Mouse (Mus musculus) embryonic facial prominence, embryonic 13.5 days (tissue): ENCODE data around the gene Gm44502. TPM values are rescaled to one million over a fixed set of nuclear protein-coding genes. Genes with fewer than 3 reads are reported as not detected.

Experiments
- ATAC-seq: fragments of 200-750 bp; cut with Nextera tagmentation; 2 replicates; pipeline ENCODE4 v1.8.0; 2017; ENCODE audit warnings: low read depth; ENCODE audit not compliant: insufficient number of reproducible peaks, insufficient read depth, low FRiP score, low TSS enrichment
- H3K27ac ChIP-seq: fragments of 300-500 bp; sonication (generic); 2 replicates; pipeline ENCODE4 v1.5.1; 2015; ENCODE audit warnings: moderate library complexity, mild to moderate bottlenecking, inconsistent platforms
- H3K27me3 ChIP-seq: fragments of 300-500 bp; sonication (generic); 2 replicates; pipeline ENCODE4 v1.6.1; 2015; ENCODE audit warnings: mild to moderate bottlenecking, inconsistent platforms
- H3K36me3 ChIP-seq: fragments of 300-500 bp; sonication (generic); 2 replicates; pipeline ENCODE4 v1.6.1; 2015; ENCODE audit warnings: mild to moderate bottlenecking, inconsistent platforms
- H3K4me1 ChIP-seq: fragments of 300-500 bp; sonication (generic); 2 replicates; pipeline ENCODE4 v1.6.1; 2015; ENCODE audit warnings: inconsistent platforms
- H3K4me2 ChIP-seq: fragments of 300-500 bp; sonication (generic); 2 replicates; pipeline ENCODE4 v1.6.1; 2015; ENCODE audit warnings: moderate library complexity, mild to moderate bottlenecking, inconsistent platforms
- H3K4me3 ChIP-seq: fragments of 300-500 bp; sonication (generic); 2 replicates; pipeline ENCODE4 v1.5.1; 2015; ENCODE audit warnings: mild to moderate bottlenecking, inconsistent platforms
- H3K9ac ChIP-seq: fragments of 300-500 bp; sonication (generic); 2 replicates; pipeline ENCODE4 v1.6.1; 2015; ENCODE audit warnings: mild to moderate bottlenecking, inconsistent platforms
- H3K9me3 ChIP-seq: fragments of 300-500 bp; sonication (generic); 2 replicates; pipeline ENCODE4 v1.6.1; 2016; ENCODE audit warnings: inconsistent platforms
- WGBS: fragments of 180-500 bp; shearing (Covaris S2); methylation state at CpG from one replicate; pipeline ENCODE4 v1.1.7; 2015; ENCODE audit warnings: mixed read lengths; 5-methylcytosine and 5-hydroxymethylcytosine counted together
- polyA plus RNA-seq: library from polyadenylated mRNA; unstranded; fragments of >200 nt; fragmentation: Nextera tagmentation; extraction: Ambion mirVana; gene quantifications from 2 replicates; pipeline ENCODE4 v1.2.1, GENCODE M21; 2015

Gene Gm44502
- polyA plus RNA-seq: not detected in 2 replicates

- Histone ChIP-seq H3K9ac (peak within 1 kb of the TSS; percentile 81), H3K4me3 (peak within 1 kb of the TSS; percentile 81), H3K36me3 (peaks cover 26% of the 10 kb centered on the region), H3K4me2 (peak within 1 kb of the TSS; percentile 73), H3K4me1 (peaks cover 16% of the 10 kb centered on the region), H3K9me3 (no peaks in the 10 kb centered on the region), H3K27ac (peak within 1 kb of the TSS; percentile 98), H3K27me3 (no peaks in the 10 kb centered on the region)
- ATAC-seq: peak; percentile 89
- under 1% methylated on average over 70 of the region's 70 CpGs for WGBS
Measured at GRCm38 (mm10) chr15:89429352-89430221, at the start of gene Gm44502, which contains the start of the genes C730034F03Rik and Chkb. Gene Gm44502, minus strand, starts transcription at chr15:89429696. Gene C730034F03Rik, plus strand, starts transcription at chr15:89429589. Gene Chkb, minus strand, starts transcription at chr15:89429908.

GRCm38 (mm10) chr15:89478622-89479021 is 49.1 kb upstream of the Gm44502 start:
- no peak for ATAC-seq
- no peaks in the 10 kb centered on the region; the same call in 1 of the 2 replicates for H3K27me3 ChIP-seq
- H3K9ac ChIP-seq: no peak overlapping the region
- H3K36me3 ChIP-seq: no peaks in the 10 kb centered on the region
- WGBS: 87% methylated on average over 3 of the region's 3 CpGs
- H3K4me1 ChIP-seq: peaks cover 11% of the 10 kb centered on the region
- no peak overlapping the region for H3K4me3 ChIP-seq
- no peak overlapping the region for H3K27ac ChIP-seq
- H3K4me2 ChIP-seq: no peak overlapping the region
- no peaks in the 10 kb centered on the region for H3K9me3 ChIP-seq

GRCm38 (mm10) chr15:89477806-89478205 is 48.3 kb upstream of the Gm44502 start:
- H3K4me2 ChIP-seq: no peak overlapping the region
- no peak overlapping the region for H3K9ac ChIP-seq
- no peaks in the 10 kb centered on the region for H3K36me3 ChIP-seq
- no peaks in the 10 kb centered on the region; the same call in 1 of the 2 replicates for H3K27me3 ChIP-seq
- no peak overlapping the region for H3K4me3 ChIP-seq
- peaks cover 11% of the 10 kb centered on the region for H3K4me1 ChIP-seq
- no peaks in the 10 kb centered on the region for H3K9me3 ChIP-seq
- H3K27ac ChIP-seq: no peak overlapping the region
- ATAC-seq: no peak
- 40% methylated on average over 8 of the region's 8 CpGs for WGBS

- peak within 1 kb of the TSS; percentile 80 for H3K27ac ChIP-seq
- peaks cover 11% of the 10 kb centered on the region for H3K4me1 ChIP-seq
- H3K9me3 ChIP-seq: no peaks in the 10 kb centered on the region
- peak within 1 kb of the TSS; percentile 82 for H3K4me2 ChIP-seq
- ATAC-seq: no peak
- 26% methylated on average over 9 of the region's 9 CpGs for WGBS
- H3K27me3 ChIP-seq: no peaks in the 10 kb centered on the region; the same call in 1 of the 2 replicates
- peak within 1 kb of the TSS; percentile 65 for H3K4me3 ChIP-seq
- peak within 1 kb of the TSS; percentile 78 for H3K9ac ChIP-seq
- H3K36me3 ChIP-seq: no peaks in the 10 kb centered on the region
Measured at GRCm38 (mm10) chr15:89477091-89477491, 47.6 kb upstream of the Gm44502 start, which contains the start of gene Arsa. Gene Arsa, minus strand, starts transcription at chr15:89477425.

DNA sequence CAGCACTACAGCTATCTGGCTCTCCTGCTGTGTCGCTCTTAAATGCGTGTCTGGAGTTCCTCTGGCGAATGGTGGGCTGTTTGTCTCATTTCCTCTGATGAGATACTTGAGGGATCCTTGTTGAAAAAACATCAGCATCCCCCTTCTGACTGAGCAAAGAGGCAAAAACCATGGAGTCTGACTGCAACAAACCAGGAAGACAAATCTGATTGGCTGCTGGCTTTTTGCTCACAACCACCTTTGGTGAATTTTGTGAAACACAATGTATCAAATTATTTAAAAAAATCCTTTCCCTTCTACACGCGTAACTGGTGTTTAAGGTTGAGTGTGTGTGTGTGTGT is 46.9 kb upstream of the Gm44502 start:
- no peak for ATAC-seq

GRCm38 (mm10) chr15:89475611-89476474 is 46.3 kb upstream of the Gm44502 start:
- Histone ChIP-seq H3K36me3 (no peaks in the 10 kb centered on the region), H3K9me3 (no peaks in the 10 kb centered on the region), H3K27ac (peak overlapping the region; percentile 80), H3K9ac (peak overlapping the region; percentile 78), H3K4me3 (peak overlapping the region; percentile 65), H3K4me1 (peaks cover 11% of the 10 kb centered on the region), H3K4me2 (peak overlapping the region; percentile 82), H3K27me3 (no peaks in the 10 kb centered on the region; the same call in 1 of the 2 replicates)
- ATAC-seq: peak; percentile 96
- WGBS: 9% methylated on average over 44 of the region's 44 CpGs

More for the DNA sequence above, 46.9 kb upstream of the Gm44502 start:
- Histone ChIP-seq H3K4me1 (peaks cover 11% of the 10 kb centered on the region), H3K9ac (peak overlapping the region; percentile 78), H3K9me3 (no peaks in the 10 kb centered on the region), H3K36me3 (no peaks in the 10 kb centered on the region), H3K4me3 (peak overlapping the region; percentile 65), H3K27me3 (no peaks in the 10 kb centered on the region; the same call in 1 of the 2 replicates), H3K27ac (peak overlapping the region; percentile 80), H3K4me2 (peak overlapping the region; percentile 82)
- WGBS: 3% methylated on average over 5 of the region's 5 CpGs

DNA sequence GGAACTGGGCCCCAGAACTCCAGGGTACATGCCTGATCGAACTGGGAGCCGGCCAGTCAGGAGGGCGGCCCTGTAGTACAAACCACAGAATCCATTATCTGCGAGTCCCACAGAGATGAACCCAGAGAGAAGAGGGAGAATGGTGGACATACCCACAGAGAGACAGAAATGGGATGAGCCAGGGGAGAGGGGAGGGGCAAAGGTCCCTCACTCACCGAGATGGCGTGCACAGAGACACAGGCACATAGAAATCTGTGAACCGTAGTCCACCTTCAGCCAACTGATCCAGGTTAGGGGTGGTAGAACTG is 45.8 kb upstream of the Gm44502 start:
- H3K4me1 ChIP-seq: peaks cover 11% of the 10 kb centered on the region
- no peaks in the 10 kb centered on the region for H3K9me3 ChIP-seq
- peak overlapping the region; percentile 78 for H3K9ac ChIP-seq
- H3K27ac ChIP-seq: no peak overlapping the region
- WGBS: 83% methylated on average over 7 of the region's 7 CpGs
- peak overlapping the region; percentile 65 for H3K4me3 ChIP-seq
- H3K4me2 ChIP-seq: peak overlapping the region; percentile 82
- no peaks in the 10 kb centered on the region; the same call in 1 of the 2 replicates for H3K27me3 ChIP-seq
- H3K36me3 ChIP-seq: no peaks in the 10 kb centered on the region
- ATAC-seq: no peak

GRCm38 (mm10) chr15:89474596-89475292 is 45.2 kb upstream of the Gm44502 start:
- no peak overlapping the region for H3K27ac ChIP-seq
- H3K4me1 ChIP-seq: peaks cover 11% of the 10 kb centered on the region
- no peaks in the 10 kb centered on the region for H3K36me3 ChIP-seq
- no peak for ATAC-seq
- no peaks in the 10 kb centered on the region; the same call in 1 of the 2 replicates for H3K27me3 ChIP-seq
- WGBS: 92% methylated on average over 19 of the region's 19 CpGs
- peak overlapping the region; percentile 82 for H3K4me2 ChIP-seq
- H3K4me3 ChIP-seq: no peak overlapping the region
- 0 out of 2 replicates have a peak overlapping the region, but pooled peaks have one; percentile 78 for H3K9ac ChIP-seq
- no peaks in the 10 kb centered on the region for H3K9me3 ChIP-seq

DNA sequence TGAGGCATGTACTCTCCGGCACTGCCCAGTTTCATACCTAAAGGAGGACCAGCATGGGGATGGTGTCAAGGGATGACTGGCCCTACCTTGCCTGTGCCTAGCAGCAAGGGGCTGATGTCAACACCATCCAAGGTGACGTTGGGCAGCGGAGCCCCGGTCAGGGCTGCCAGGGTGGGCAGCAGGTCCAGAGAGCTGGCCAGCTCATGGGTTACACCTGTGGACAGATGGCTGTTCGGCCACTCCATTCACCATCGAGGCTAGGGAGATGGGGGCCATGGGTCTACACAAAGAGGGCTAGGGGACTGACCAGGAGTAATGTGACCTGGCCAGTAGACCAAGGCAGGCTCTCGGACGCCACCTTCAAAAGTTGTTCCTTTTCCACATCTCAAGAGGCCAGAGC is 44.4 kb upstream of the Gm44502 start:
- 96% methylated on average over 8 of the region's 8 CpGs for WGBS
- Histone ChIP-seq H3K9ac (no peak overlapping the region), H3K4me2 (no peak overlapping the region), H3K4me1 (peaks cover 11% of the 10 kb centered on the region), H3K27ac (no peak overlapping the region), H3K4me3 (no peak overlapping the region), H3K36me3 (no peaks in the 10 kb centered on the region), H3K27me3 (no peaks in the 10 kb centered on the region; the same call in 1 of the 2 replicates), H3K9me3 (no peaks in the 10 kb centered on the region)
- no peak for ATAC-seq

- Histone ChIP-seq H3K9ac (no peak overlapping the region), H3K27me3 (no peaks in the 10 kb centered on the region; the same call in 1 of the 2 replicates), H3K27ac (no peak overlapping the region), H3K4me1 (peaks cover 11% of the 10 kb centered on the region), H3K36me3 (no peaks in the 10 kb centered on the region), H3K4me2 (no peak overlapping the region), H3K9me3 (no peaks in the 10 kb centered on the region), H3K4me3 (no peak overlapping the region)
- 85% methylated on average over 9 of the region's 9 CpGs for WGBS
- no peak for ATAC-seq
Measured at GRCm38 (mm10) chr15:89473370-89473769, 43.9 kb upstream of the Gm44502 start.

- no peak for ATAC-seq
- Histone ChIP-seq H3K27me3 (no peaks in the 10 kb centered on the region), H3K4me2 (no peak overlapping the region), H3K9me3 (no peaks in the 10 kb centered on the region), H3K4me1 (peaks cover 11% of the 10 kb centered on the region), H3K9ac (no peak overlapping the region), H3K4me3 (no peak overlapping the region), H3K36me3 (no peaks in the 10 kb centered on the region), H3K27ac (no peak overlapping the region)
- WGBS: 86% methylated on average over 4 of the region's 4 CpGs
Measured at GRCm38 (mm10) chr15:89471476-89471875, 42.0 kb upstream of the Gm44502 start.
